In genomic region chr7:29050797-29051196, GRCm38 (mm10) we compare ENCODE assay signal across 10 mouse cellular contexts.
A peak's percentile ranks its signal among the peaks of the same experiment; 100 is the strongest.
DNase-seq lines count a peak whose midpoint lies in the region; ATAC-seq lines count a peak whose summit lies in the region.
"Had no signal": no experiment of that assay in that cellular context is flagged by ENCODE, and none has a peak within 500 bp of the region (broad histone marks: within the 10 kb centered on the region; RNA-seq: fewer than 3 reads in every experiment).

No protein-coding gene starts in this region.

- H3K9me3 ChIP-seq in embryonic facial prominence, embryonic 14.5 days (ENCODE audit: control insufficient read depth, low read length): no peaks in the 10 kb centered on the region

- peaks cover 25% of the 10 kb centered on the region for H3K27me3 ChIP-seq in embryonic facial prominence, embryonic 14.5 days (replicated peaks; ENCODE audit: control insufficient read depth, insufficient read depth, low read length)

- H3K4me1 ChIP-seq in embryonic facial prominence, embryonic 14.5 days (ENCODE audit: control insufficient read depth, insufficient read depth, low read length): no peaks in the 10 kb centered on the region; the same call in 1 of the 2 replicates

- no peak overlapping the region for H3K9ac ChIP-seq in embryonic facial prominence, embryonic 14.5 days (ENCODE audit: low read depth, low read length)
- H3K9ac ChIP-seq: limb, embryonic 12.5 days had no signal

- no peak overlapping the region for H3K4me3 ChIP-seq in embryonic facial prominence, embryonic 14.5 days (ENCODE audit: low read depth, low read length)
- H3K4me3 ChIP-seq: erythroblast, embryonic 14.5 days; limb, embryonic 12.5 days had no signal

- no peak for ATAC-seq in embryonic facial prominence, embryonic 14.5 days (ENCODE audit: low read depth)

- no peak overlapping the region for H3K4me2 ChIP-seq in embryonic facial prominence, embryonic 14.5 days (ENCODE audit: low read depth, low read length)
- H3K4me2 ChIP-seq: limb, embryonic 12.5 days had no signal

- H3K36me3 ChIP-seq in embryonic facial prominence, embryonic 14.5 days (ENCODE audit: control insufficient read depth, insufficient read depth, low read length): no peaks in the 10 kb centered on the region
- H3K36me3 ChIP-seq: limb, embryonic 12.5 days had no signal

- peak; percentile 32 for DNase-seq in adrenal gland, postnatal 10 days
- DNase-seq in adrenal gland, postnatal 36 days: no peak
- DNase-seq in kidney, postnatal 14 days: peak; percentile 45
- DNase-seq in kidney, adult 11 months: no peak
- DNase-seq in B cell, adult 2 months: peak; percentile 38 to 53
- peak; percentile 34 for DNase-seq in embryonic facial prominence, embryonic 14.5 days (ENCODE audit: low spot score)
- DNase-seq in mesoderm, embryonic 11.5 days (ENCODE audit: low read depth, low spot score): peak; percentile 64
- DNase-seq in urinary bladder, postnatal 36 days (ENCODE audit: low spot score in 2 of 2): no peak

- no peak overlapping the region for H3K27ac ChIP-seq in embryonic facial prominence, embryonic 14.5 days (replicated peaks; ENCODE audit: low read depth, low read length)
- H3K27ac ChIP-seq: limb, embryonic 12.5 days had no signal

- 50% methylated on average over 2 of the region's 2 CpGs for WGBS in embryonic facial prominence, embryonic 14.5 days

Comparison
In these comparisons a context has a peak if more than half of its experiments do, and no peak if none do; other contexts are left out.
1. DNase-seq: peak in adrenal gland, postnatal 10 days (single experiment), kidney, postnatal 14 days (single experiment), B cell, adult 2 months (2 of 2), embryonic facial prominence, embryonic 14.5 days (single experiment) and mesoderm, embryonic 11.5 days (single experiment); none in adrenal gland, postnatal 36 days (0 of 2), kidney, adult 11 months (single experiment) and urinary bladder, postnatal 36 days (0 of 2).